Mouse (Mus musculus): Measurements from ENCODE around the gene Rcn3. TPM values are rescaled to one million over a fixed set of nuclear protein-coding genes. Genes with fewer than 3 reads are reported as not detected.

Rcn3 gene
- total RNA-seq, 2 experiments from 2014 or later, result 7.5 to 11.7 TPM

DNA sequence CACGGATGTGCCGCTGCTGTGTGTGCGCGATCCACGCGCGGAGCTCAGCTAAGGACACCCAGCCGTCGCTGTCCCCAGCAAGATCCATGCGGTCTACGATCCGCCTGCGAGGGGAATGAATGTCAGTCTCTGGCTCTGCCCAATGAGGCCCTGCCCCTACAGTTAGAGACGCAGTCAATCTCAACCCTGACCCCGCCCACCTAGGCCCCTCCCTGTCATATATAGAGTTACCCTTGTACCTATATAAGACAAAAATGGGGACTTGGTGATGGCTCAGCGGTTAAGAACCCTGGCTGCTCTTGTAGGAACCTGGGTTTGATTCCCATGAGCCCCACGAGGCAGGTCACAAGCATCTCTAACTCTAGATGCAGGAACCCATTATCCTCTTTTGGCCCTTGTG, 3.4 kb downstream of the Rcn3 start:
- no peak for DNase-seq (ENCODE audit: low spot score in 2 of 2)
- Histone ChIP-seq H3K27ac (no peak overlapping the region), H3K4me3 (no peak overlapping the region)
- no peak for TF ChIP-seq CTCF (conservative IDR thresholded peaks at IDR 0.05)

GRCm38 (mm10) chr7:45086084-45086483, 5.9 kb downstream of the Rcn3 start:
- DNase-seq (ENCODE audit: low spot score in 2 of 2), result no peak
- Histone ChIP-seq H3K27ac (no peak overlapping the region), H3K4me3 (no peak overlapping the region)
- TF ChIP-seq CTCF (conservative IDR thresholded peaks at IDR 0.05), result peak; percentile 28

DNA sequence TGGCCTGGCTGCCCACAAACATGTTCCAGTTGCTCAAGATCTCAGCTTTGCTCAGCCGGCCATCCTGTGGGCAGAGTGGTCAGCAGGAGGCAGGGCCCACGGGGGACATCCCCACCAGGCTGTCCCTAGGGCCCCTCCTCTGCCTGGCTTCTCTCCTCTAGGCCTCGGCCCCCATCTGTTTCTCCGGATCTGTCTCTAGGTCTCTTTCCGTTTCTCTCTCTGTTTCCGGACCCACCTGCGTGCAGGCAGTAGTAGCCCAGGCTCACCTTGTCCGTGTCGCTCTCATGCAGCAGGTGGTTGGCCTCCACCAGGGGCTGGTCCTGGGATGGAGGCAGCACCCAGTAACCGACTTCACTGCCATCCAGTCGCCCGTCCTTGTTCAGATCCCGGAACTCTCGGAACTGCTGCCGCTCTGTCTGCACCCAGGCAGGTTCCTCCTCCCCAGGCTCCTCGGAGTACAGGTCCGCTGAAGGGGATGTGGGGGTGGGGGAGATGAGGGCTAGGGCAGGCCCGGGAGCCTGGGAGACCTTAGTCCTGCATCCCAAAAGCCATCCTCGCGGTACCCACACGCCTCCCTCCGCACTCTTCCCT, 8.6 kb downstream of the Rcn3 start:
- Histone ChIP-seq H3K4me3 (peak overlapping the region; percentile 13; the same call in 1 of the 2 replicates), H3K27ac (peak overlapping the region; percentile 73; the same call in 1 of the 2 replicates)
- no peak for DNase-seq (ENCODE audit: low spot score in 2 of 2)
- TF ChIP-seq CTCF (conservative IDR thresholded peaks at IDR 0.05), result no peak

DNA sequence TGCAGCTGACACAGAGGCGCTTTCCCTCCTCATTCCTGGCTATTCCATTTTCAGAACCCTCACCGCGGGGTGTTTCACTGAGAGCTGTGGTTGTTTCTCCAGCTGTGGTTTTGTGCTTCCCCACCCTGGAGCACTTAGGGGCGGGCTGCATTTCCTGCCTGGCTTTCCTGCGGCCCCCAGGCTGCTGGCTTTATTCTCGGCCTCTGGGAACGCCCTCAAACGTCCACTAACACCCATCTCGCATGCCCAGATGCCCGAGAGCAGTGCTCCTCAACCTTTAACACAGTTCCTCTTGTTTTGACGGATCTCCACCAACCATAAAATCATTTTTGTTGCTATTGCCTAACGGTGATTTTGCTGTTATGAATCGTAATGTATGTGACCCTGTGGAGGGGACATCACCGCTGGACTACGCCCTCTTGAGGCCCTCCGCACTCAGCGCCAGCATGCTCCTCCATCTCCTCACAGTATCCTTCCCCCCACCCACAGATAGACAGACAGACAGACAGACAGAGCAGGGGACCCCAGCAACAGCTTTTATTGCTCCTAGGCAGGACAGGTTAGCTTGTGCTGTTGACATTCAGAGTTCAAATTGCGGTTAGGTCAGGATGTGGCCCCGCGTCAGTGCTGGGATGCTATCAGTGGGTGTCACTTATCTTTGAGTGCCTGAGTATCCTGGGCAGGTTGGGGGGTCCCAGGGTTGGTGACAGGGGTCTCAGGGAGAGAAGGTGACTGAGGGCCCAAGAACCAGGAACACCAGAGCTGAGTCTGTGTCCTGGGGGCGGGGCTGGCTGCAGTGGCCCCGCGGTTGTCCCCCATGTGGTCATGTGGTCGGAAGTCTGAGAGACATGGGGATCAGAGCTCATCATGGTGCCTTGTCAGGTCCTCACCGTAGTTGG, 9.4 kb downstream of the Rcn3 start:
- Histone ChIP-seq H3K27ac (peak overlapping the region; percentile 73), H3K4me3 (peak overlapping the region; percentile 13; the same call in 1 of the 2 replicates)
- TF ChIP-seq CTCF (conservative IDR thresholded peaks at IDR 0.05), result peak; percentile 24; the same call in 1 of the 2 replicates
- no peak for DNase-seq (ENCODE audit: low spot score in 2 of 2)

GRCm38 (mm10) chr7:45081016-45081415, 11.0 kb downstream of the Rcn3 start:
- no peak for DNase-seq (ENCODE audit: low spot score in 2 of 2)
- TF ChIP-seq CTCF (conservative IDR thresholded peaks at IDR 0.05), result no peak
- no peak overlapping the region for H3K4me3 ChIP-seq
- H3K27ac ChIP-seq, result no peak overlapping the region

DNA sequence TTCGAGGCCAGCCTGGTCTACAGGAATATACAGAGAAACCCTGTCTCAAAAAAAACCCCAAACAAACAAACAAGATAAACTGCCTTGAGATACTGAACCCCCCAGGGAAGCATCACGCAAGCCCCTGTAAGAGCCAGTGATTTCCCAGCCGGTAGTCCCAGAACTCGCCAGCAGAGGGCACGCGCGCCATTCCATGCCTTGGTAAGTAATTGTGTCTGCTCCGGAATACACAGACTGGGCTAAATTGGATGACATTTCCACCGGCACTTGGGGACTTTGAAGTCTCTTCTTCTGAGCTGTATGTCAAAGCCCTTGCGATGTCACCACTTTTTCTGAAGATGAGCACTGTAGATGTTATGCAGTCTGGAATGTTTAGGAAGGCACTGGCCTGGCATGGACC, 12.2 kb downstream of the Rcn3 start:
- TF ChIP-seq CTCF (conservative IDR thresholded peaks at IDR 0.05), result peak; percentile 91
- Histone ChIP-seq H3K4me3 (no peak overlapping the region), H3K27ac (no peak overlapping the region)
- DNase-seq (ENCODE audit: low spot score in 2 of 2), result peak; percentile 85 to 96

GRCm38 (mm10) chr7:45078513-45078912, 13.5 kb downstream of the Rcn3 start:
- Histone ChIP-seq H3K4me3 (no peak overlapping the region), H3K27ac (no peak overlapping the region)
- TF ChIP-seq CTCF (conservative IDR thresholded peaks at IDR 0.05), result peak; percentile 83
- DNase-seq (ENCODE audit: low spot score in 2 of 2), result peak; percentile 38 to 66

DNA sequence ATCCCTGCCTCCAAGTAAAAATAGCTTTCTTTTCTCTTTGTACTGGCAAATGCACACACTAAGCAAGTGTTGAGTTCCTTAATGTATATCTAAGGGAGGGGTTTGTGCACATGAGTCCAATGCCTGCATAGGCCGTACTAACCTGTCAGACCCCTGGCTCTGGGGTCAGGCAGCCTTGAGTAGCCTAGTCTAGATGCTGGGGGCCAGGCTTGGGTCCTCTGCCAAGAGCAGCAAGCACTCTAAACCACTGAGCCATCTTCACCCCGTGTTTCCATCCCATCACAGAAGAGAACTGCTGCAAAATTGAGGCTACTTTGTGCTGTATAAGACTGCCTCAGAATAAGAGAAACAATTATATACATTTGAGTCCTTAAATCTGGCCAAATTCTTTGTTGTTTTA, 14.2 kb downstream of the Rcn3 start:
- H3K4me3 ChIP-seq, result no peak overlapping the region
- H3K27ac ChIP-seq, result no peak overlapping the region
- no peak for DNase-seq (ENCODE audit: low spot score in 2 of 2)
- no peak for TF ChIP-seq CTCF (conservative IDR thresholded peaks at IDR 0.05)

GRCm38 (mm10) chr7:45077322-45077721, 14.7 kb downstream of the Rcn3 start:
- Histone ChIP-seq H3K27ac (no peak overlapping the region), H3K4me3 (no peak overlapping the region)
- DNase-seq (ENCODE audit: low spot score in 2 of 2), result no peak
- TF ChIP-seq CTCF (conservative IDR thresholded peaks at IDR 0.05), result no peak

- no peak for DNase-seq (ENCODE audit: low spot score in 2 of 2)
- no peak for TF ChIP-seq CTCF (conservative IDR thresholded peaks at IDR 0.05)
- Histone ChIP-seq H3K27ac (no peak overlapping the region), H3K4me3 (no peak overlapping the region)
These were observed 15.5 kb downstream of the Rcn3 start for GRCm38 (mm10) chr7:45076501-45076900.

DNA sequence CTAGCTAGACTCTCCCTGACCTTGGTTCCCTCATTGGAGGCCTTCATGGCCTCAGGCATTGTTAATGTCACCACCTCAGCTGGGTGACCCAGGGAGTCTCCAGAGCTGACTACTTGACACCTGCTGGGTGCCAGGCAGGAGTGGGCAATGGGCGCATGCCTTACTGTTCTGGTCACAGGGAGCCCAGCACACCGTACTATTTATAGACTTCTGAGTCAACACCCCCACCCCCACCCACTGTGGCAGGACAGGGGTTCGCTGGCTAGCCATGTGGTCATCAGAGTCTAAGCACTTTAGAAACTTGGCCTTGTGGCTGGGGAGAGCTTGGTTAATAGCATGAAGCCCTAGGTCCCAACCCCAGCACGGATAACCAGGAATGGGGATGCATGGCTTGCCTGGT, 16.6 kb downstream of the Rcn3 start:
- H3K4me3 ChIP-seq, result no peak overlapping the region
- TF ChIP-seq CTCF (conservative IDR thresholded peaks at IDR 0.05), result no peak
- no peak overlapping the region for H3K27ac ChIP-seq
- DNase-seq (ENCODE audit: low spot score in 2 of 2), result no peak

DNA sequence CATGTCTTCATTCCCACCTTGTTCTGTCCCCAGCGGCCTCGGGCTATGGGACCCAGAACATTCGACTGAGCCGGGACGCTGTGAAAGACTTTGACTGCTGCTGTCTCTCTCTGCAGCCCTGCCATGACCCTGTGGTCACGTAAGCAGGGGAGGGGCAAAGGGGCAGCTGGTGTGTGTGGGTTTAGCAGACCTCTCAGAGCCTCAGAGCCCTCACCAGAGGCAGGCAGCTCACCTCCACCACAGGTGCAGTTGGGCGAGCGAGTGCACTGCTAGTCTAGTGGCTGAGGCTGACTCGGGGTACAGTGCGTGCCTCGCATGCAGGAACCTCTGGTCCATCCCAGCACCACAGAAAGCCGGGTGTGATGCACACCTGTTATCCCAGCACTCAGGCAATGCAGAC, 18.1 kb downstream of the Rcn3 start:
- H3K27ac ChIP-seq, result no peak overlapping the region
- no peak overlapping the region for H3K4me3 ChIP-seq
- no peak for TF ChIP-seq CTCF (conservative IDR thresholded peaks at IDR 0.05)
- no peak for DNase-seq (ENCODE audit: low spot score in 2 of 2)

GRCm38 (mm10) chr7:45073171-45073707, 18.8 kb downstream of the Rcn3 start:
- no peak for DNase-seq (ENCODE audit: low spot score in 2 of 2)
- Histone ChIP-seq H3K4me3 (no peak overlapping the region), H3K27ac (no peak overlapping the region)
- no peak for TF ChIP-seq CTCF (conservative IDR thresholded peaks at IDR 0.05)

All from layer of hippocampus, adult 2 months (tissue).